Mouse (Mus musculus) adrenal gland, adult 8-10 months (tissue): ENCODE measurements around the gene Zfp346. TPM values are rescaled to one million over a fixed set of nuclear protein-coding genes. Genes with fewer than 3 reads are reported as not detected.

Source experiments
- DNase-seq: peaks from one replicate; pipeline ENCODE4 v3.0.0; 2022
- total RNA-seq, 4 experiments: library from RNA; stranded (reverse); gene quantifications; 2 replicates each; pipeline ENCODE4 v1.2.4; 2022

The Zfp346 gene
- total RNA-seq, 4 experiments from 2014 or later: 50.4 to 83.6 (median 73.9) TPM

DNA sequence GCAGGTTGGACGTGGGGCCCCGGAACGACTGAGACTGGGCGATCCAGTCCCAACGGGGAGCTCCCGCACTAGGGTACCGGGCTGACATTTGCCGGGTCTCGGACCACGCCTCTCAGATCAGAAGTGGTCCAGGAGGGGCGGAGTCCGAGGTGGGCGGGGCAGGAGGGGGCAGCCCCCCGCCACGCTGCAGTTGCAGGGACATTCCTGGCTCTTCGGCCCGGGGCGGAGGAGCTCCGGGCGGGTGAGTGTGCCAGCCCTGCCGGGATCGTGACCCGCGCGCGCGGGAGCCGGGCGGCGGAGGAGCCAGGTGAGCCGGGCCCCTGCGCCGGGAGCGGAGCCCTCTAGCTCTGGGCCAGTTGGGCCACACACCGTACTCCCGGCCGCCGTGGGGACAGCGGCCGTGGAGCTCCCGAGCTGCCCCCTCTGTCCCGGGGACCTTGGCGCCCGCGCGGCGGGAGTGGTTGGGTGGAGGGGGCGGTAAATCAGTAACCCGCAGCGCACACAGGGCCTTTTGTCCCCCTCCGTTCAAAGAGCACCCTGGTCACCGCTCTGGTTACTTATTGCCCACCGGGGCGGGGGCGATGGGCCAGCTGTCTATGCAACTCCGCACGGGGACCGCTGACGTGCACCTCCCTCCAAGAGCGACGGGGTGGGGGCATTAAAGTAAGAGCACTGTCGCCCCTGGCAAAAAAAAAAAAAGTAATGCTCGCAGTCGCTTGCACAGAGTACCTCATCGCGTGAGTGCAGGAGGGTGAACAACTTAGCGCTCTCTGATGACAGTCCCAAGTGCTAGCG, 47.7 kb downstream of the Zfp346 start, which contains the start of gene Fgfr4:
Fgfr4 (plus strand) TSS at position 20 of the 795 bp plus-strand sequence.
- DNase-seq: no peak

DNA sequence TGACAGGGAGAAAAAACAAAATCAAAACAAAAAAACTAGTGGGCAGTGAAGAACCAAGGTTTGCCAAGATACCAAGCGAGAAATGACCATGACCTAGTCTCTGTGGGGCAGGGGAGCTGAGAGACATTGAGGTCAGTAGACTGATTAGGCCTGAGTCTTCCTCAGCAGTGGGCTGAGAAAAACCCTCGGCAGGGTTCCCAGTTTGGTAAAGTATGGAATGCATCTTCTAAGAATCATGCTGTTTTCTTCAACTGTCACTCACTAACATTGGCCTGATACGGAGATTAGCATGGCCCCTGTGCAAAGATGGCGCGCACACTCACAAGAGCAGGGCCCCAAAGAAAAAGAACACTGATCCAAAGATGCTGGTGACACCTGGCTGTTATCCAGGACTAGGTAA, 48.8 kb downstream of the Zfp346 start:
- DNase-seq: no peak

DNA sequence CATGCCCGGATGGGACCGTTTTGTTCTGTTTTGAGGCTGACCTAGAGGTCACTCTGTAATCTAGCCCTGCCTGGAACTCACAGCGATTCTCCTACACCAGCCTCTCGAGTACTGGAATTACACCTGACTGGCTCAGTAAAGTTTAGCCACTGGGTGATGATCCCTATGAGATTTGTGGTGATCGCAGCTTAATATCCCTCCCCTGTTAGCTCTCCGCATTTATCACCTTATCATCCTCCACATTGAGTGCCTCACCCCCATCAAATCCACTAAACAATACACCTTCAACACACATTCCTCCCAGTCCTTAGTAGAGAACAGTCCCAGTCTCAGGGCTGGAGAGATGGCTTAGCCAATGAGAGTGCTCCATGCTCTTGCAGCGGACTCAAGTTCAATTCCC, 57.3 kb downstream of the Zfp346 start:
- DNase-seq: no peak

DNA sequence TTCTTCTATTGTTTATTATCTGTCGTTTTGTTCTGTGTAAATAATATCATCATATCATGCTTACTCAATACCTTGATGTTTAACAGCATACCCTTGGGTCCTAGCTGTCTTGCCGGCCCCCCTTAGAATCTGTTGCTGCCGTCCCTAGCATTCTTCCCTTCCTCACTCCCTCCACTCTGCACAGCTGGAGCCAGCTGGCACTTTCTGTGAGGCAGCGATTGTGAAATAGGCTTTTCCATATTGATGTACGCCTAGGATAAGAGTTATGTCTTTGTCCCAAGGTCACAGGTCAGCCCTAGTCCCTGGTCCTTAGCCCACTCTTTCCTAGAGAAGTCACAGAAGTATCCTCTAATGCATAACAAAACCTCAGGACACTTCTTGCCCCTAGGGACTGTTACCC, 58.4 kb downstream of the Zfp346 start:
- no peak for DNase-seq

DNA sequence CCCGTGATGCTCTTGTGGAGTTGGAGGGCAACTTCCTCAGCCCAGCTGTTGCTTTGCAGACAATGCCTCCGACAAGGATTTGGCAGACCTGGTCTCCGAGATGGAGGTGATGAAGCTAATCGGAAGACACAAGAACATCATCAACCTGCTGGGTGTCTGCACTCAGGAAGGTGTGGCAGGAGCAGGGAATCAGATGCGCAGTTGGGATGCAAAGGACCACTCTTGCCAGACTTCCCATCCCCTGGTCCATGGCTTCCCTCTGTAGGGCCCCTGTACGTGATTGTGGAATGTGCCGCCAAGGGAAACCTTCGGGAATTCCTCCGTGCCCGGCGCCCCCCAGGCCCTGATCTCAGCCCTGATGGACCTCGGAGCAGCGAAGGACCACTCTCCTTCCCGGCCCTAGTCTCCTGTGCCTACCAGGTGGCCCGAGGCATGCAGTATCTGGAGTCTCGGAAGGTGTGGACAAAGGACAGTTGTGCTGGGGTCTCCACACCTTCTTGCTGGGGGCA, 60.8 kb downstream of the Zfp346 start:
- no peak for DNase-seq

DNA sequence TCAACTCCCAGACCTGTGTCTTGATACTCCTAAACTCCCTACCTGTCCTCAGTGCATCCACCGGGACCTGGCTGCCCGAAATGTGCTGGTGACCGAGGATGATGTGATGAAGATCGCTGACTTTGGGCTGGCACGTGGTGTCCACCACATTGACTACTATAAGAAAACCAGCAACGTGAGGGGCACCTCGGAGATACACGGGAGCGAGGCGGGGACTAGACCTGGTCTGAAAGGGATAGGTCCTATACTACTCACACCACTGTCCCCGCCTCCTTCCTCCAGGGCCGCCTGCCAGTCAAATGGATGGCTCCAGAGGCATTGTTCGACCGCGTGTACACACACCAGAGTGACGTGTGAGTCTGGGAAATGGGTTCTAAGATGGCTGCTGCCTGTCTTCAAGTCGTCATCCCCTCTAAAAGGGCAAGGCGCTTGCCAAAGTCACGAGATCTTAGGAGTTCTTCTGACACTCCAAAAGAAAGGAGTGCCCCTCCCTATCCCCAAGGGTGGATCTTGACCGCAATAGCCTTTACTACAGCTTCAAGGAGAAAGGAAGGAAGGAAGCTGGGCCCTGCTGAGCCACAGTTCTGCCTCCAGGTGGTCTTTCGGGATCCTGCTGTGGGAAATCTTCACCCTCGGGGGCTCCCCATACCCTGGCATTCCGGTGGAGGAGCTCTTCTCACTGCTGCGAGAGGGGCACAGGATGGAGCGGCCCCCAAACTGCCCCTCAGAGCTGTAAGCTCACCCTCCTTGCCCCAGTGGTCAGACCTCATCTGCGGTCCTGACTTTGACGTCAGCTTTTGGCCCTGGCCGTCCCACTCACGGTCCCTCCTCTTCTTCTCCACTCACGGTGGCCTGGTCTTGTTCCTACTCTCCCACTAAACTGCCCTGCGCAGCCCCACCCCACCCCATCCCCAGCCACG, 62.0 kb downstream of the Zfp346 start:
- no peak for DNase-seq

DNA sequence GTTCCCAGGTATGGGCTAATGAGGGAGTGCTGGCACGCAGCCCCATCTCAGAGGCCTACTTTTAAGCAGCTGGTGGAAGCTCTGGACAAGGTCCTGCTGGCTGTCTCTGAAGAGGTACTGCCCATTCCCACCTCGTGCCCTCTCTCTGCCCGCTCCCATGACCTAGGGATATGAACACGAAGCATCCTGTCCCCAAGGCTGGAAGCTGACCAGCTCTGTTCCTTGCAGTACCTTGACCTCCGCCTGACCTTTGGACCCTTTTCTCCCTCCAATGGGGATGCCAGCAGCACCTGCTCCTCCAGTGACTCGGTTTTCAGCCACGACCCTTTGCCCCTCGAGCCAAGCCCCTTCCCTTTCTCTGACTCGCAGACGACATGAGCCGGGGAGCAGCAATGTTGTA, 62.7 kb downstream of the Zfp346 start:
- no peak for DNase-seq

DNA sequence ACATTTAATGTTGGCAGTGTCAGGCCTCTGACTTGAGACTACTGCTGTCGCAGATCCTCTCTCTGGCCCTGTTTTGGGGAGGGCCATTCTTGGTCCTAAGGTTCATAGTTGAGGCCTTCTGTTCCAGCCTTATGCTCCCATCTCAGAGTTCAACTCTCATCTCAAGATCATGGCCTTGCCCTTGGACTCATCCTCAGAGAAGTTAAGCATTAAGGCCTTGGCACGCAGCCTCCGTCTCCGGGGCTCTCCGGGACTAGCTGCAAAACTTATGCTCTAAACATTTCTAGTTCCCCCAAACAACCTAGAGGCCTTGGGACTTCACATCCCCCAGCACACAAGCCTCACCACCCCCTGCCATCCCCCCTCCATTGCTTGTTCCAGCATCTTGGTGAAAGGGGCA, 63.1 kb downstream of the Zfp346 start:
- DNase-seq: no peak

DNA sequence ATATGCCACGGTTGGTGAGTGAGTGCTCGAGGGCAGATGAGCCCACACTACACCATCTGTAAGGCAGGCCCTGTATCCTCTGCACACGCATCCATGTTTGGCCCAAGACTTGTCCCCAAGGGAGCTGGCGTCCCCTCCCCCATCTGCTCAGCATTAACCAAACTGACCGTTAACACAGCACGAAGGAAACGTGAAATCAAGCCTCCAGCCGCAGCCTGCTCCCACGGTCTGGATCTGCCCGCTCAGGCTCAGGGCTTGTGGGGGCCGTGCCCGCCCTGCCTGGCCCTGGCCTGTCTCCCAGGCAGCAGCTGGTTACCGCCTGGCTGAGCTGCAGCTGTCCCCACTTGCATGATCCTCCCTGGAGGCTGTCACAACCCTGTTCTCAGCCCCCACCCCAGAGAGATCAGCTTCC, 63.9 kb downstream of the Zfp346 start:
- no peak for DNase-seq

DNA sequence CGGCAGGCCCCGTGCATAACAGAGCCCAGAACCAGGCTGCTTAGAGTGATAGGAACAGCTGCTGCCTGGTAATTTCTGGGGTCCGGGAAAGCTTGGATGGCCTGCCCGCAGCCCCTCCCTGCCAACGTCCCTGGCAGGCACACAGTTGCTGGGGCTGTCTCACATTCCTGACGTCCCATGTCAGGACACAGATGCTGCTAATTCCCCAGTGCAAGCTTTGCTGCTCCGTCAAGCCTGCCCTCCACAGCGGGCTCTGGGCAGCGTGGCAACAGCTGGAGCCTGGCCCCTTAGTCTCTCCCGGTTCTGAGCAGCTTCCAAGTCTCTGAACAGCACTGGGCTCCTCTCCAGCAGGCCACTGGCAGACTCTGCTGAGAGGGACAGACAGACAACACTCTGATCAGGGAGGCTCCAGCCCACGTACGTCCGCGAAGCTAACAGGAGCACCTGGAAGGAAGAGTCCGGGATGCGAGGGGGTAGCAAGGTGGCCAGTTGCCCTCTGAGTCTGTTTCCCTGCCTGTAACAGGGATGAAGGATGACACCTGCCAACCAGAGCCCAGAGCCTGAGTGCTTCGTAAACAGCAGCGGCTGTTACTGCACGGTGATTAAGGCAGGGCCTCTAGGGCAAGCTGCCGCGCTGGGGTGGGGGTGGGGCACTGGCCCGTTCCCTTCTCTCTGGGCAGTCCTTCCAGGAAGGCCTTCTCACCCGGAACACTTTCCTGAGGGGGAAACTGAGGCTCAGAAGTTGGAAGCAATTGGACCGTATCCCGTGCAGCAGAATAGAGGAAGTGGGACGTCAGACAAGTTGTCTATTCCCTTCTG, 66.6 kb downstream of the Zfp346 start:
- DNase-seq: no peak

DNA sequence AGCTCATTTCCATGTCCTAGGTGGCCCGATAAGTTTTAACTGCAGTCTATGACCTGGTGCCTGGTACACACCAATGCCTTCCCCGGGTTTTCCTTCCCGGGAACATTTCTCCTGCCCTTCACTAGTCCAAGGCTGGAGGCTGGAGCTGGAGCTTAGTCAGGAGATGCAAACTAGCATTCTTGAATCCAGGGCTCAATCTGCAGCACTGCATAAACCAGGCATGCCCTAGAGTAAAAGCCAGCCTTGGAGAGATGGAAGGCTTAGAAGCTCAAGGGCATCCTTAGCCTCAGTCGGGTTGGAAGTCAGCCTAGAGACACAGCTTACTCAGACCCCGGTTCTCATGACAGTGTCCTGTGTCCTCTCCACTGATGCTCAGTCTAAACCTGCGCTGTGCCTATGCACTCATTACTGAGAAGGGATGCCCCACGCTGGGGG, 67.2 kb downstream of the Zfp346 start:
- DNase-seq: peak; percentile 59

DNA sequence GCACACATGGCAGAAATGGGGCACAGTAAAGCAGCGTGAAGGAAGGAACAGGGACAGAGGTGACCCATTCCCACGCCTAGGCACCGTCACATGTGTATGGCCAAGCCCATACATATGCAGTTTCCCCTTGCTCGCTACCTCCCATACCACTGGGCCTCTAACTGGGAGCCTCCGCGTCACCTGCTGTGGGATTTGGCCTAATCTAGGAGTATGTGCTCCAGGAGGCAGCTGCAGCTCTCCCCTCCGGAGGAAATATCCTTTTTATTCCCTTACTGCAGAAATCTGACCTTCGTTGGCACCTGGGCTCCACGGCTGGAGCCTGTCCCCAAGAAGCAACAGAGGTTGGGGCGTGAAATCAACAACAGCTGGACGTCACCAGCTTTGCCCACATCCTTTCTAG, 69.2 kb downstream of the Zfp346 start:
- no peak for DNase-seq

DNA sequence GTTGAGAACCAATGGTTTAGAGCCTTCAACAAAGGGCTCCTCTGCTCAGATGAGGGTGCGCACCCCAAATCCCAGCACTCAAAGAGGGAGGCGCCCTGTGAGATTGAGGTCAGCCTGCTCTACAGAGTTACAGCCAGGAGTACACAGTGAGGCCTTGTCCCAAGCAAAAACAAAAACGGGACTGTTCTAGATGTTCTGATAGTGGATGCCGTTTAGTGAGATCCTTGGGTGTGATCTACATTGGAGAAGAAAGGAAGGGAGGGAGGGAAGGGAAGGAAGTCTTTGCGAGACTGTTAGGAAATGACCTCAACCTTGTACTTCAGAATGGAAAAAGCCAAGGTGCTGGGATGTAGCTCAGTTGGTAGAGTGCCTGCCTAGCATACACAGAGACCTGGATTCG, 71.2 kb downstream of the Zfp346 start:
- DNase-seq: no peak

DNA sequence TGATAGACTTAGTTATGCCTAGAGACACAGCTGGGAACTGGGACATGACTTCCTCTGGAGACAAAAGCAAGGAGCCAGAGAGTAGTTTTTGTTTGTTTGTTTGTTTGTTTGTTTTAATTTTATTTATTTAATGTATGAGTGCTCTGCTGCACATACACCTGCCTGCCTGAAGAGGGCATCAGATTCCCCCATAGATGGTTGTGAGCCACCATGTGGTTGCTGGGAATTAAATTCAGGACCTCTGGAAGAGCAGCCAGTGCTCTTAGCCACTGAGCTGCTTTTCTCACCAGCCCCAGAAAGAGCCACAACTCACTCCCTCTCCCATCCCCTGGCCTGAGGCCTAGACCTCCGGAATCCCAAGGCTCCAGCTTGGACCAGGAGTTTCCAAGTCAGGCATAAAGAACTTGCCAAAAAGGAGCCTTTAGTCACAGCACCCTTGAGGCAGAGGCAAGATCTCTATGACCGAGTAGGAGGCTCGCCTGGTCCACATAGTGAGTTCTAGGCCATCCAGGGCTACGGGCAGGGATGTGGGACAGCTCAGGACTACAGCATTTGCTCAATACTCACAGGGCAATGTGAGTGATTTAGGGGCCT, 72.9 kb downstream of the Zfp346 start:
- no peak for DNase-seq

DNA sequence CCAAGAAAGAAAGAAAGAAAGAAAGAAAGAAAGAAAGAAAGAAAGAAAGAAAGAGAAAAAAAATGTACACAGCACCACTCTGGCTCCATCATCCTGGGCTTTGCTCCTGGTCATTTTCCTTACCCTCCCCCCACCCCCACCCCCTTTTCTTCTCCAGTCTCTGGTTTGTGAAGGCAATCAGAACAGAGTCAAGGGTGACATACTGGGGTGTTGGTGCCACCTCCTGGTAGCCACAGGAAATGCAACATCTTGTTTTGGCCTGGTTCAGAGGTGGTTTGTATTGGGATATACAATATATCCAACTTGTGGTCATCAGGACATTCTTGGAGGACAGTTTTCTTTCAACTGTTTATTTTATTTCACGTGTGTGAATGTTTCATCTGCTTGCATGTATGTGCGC, 73.4 kb downstream of the Zfp346 start:
- DNase-seq: peak; percentile 65

DNA sequence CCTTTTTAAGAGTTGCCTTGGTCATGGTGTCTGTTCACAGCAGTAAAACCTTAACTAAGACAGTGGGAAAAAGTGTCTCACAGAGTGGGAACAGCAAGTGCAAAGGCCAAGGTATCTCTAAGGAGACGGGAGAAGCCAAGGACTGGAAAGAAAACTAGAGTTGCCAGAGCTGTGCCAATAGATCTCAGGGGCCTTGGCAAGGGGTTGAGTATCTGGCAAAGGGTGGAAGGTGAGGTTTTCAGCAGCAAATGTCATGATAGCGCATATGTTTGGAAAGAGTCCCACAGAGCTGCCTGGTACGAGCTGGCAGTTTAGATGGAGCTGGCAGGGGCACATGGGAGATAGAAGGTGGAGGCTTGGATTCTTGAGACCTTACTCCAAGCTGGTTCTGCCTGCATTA, 74.5 kb downstream of the Zfp346 start:
- DNase-seq: no peak

DNA sequence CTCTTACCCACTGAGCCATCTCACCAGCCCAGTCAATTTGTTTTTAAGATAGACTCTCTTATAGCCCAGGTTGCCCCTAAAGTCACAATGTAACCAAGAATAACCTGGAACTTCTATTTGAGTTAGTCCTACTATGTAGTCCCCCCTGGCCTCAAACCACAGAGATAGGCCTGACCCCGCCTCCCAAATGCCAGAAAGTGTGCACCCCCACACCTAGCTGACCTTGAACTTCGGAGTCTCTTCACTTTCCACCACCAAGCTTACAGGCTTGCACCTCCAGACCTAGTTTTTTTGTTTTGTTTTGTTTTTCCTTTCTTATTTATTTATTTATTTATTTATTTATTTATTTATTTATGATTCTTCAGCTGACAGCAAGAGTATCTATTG, 76.7 kb downstream of the Zfp346 start:
- DNase-seq: no peak

DNA sequence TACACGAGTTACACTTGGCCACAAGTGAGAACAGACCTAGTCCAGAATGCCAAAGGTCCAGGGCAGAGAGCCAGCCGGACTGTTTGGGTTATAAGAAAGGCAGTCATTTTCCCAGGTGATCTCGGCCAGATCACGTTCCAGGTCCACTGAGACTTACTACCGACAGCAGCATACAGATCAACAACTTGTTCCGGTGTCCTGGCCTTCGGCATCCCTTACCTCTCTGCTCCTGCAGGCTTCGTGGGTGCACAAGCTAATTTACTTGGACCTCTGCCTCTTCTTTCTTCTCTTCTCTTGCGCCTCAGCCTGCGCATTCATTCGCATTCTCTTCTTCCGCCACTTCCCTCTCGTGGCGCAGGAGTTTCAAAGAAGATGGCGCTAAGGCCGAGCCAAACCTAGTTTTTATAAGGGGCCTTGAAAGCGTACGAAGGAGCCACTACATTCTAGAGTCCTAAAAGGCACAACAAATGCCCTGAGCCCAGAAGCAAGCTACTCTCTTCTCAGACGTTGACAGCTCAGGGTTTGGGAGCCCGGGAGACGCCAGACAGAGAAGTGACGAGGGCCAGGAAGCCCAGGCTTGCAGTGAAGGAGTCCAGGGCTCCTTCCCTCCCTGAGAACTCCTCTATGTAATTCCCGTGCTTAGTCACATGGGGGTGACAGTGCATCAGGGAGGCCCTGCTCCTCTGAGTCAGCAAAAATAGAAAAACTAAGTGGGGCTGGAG, 77.2 kb downstream of the Zfp346 start:
- DNase-seq: peak; percentile 79

DNA sequence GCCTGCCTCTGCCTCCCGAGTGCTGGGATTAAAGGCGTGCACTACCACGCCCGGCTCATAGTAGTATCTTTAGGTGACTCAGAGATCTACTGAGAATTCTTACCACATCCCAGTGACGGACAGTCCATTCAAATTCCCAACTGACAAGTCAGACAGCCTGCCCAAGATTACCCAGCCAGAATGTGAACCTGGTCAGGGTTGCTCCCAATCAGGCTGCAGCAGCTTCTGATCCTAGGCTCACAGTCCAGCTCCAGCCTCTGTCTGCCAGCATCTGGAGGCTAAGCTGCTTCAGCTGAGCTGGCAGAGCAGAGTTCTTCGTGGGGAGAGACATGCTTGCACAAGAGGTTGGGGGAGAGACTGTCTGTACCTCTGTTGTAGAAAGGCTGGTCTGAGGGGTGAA, 78.3 kb downstream of the Zfp346 start:
- DNase-seq: peak; percentile 63
